Mouse (Mus musculus) CH12.LX (cell line): ENCODE data around the gene Uvrag. TPM values are rescaled to one million over a fixed set of nuclear protein-coding genes. Genes with fewer than 3 reads are reported as not detected.

ENCODE experiments used
- DNase-seq: peaks from one replicate; pipeline ENCODE4 v3.0.0-alpha.2; 2013; ENCODE audit errors: extremely low read depth
- H3K27ac ChIP-seq: 2 replicates; pipeline ENCODE4 v1.5.1; 2012; ENCODE audit warnings: low read depth, mild to moderate bottlenecking, control low read depth, moderate library complexity; ENCODE audit not compliant: insufficient read depth
- H3K27me3 ChIP-seq: replicated peaks from 2 replicates; pipeline ENCODE3; 2012; ENCODE audit warnings: inconsistent platforms
- H3K36me3 ChIP-seq, 2 experiments: replicated peaks in 1 of 2; 2 replicates each; pipeline versions ENCODE3 to v1.6.1; 2012; ENCODE audit warnings: inconsistent platforms in 1 of 2, low read length in 1 of 2, mild to moderate bottlenecking in 1 of 2, mixed read lengths in 1 of 2, moderate library complexity in 1 of 2; ENCODE audit not compliant: control insufficient read depth in 1 of 2, insufficient read depth in 1 of 2
- H3K4me1 ChIP-seq, 2 experiments: 2 replicates each; pipeline ENCODE4 v1.6.1; 2012; ENCODE audit warnings: inconsistent platforms in 1 of 2, moderate library complexity in 1 of 2; ENCODE audit not compliant: insufficient read depth in 2 of 2, control insufficient read depth in 1 of 2
- H3K4me2 ChIP-seq: 2 replicates; pipeline ENCODE4 v1.6.1; 2012; ENCODE audit warnings: low read depth, mild to moderate bottlenecking, control low read depth; ENCODE audit not compliant: poor library complexity, insufficient read depth, severe bottlenecking
- H3K4me3 ChIP-seq, 3 experiments: fragments of 150-350 bp in 1 of 3; sonication (generic) in 1 of 3; replicated peaks in 1 of 3; 2 replicates each; pipeline versions ENCODE3 to v1.5.1; 2011 to 2012; ENCODE audit warnings: low read depth in 2 of 3, low read length in 2 of 3, mild to moderate bottlenecking in 2 of 3, moderate library complexity in 2 of 3, control low read depth in 1 of 3, improper control_type of control experiment in 1 of 3, inconsistent platforms in 1 of 3, mixed read lengths in 1 of 3; ENCODE audit not compliant: poor library complexity in 1 of 3
- H3K79me2 ChIP-seq: replicated peaks from 2 replicates; pipeline ENCODE4 v1.6.1; 2012; ENCODE audit warnings: mild to moderate bottlenecking, moderate library complexity; ENCODE audit not compliant: control insufficient read depth, poor library complexity, insufficient read depth, severe bottlenecking; ENCODE audit errors: extremely low read depth
- H3K9ac ChIP-seq: 2 replicates; pipeline ENCODE4 v1.6.1; 2012; ENCODE audit warnings: low read depth, mild to moderate bottlenecking, control low read depth, moderate library complexity; ENCODE audit not compliant: insufficient read depth
- H3K9me3 ChIP-seq: replicated peaks from 2 replicates; pipeline ENCODE3; 2012; ENCODE audit warnings: low read length, inconsistent platforms, mixed read lengths
- BHLHE40 ChIP-seq: IDR thresholded peaks from 2 replicates; pipeline ENCODE4 v1.6.1; 2011; ENCODE audit warnings: mild to moderate bottlenecking, low read depth, low read length, improper control_type of control experiment
- CHD1 ChIP-seq: IDR thresholded peaks from 2 replicates; pipeline ENCODE4 v1.6.1; 2012; ENCODE audit warnings: low read depth, low read length, improper control_type of control experiment, inconsistent platforms
- CTCF ChIP-seq, 2 experiments: IDR thresholded peaks in 1 of 2; conservative IDR thresholded peaks in 1 of 2; 2 replicates each; pipeline ENCODE4 v1.5.1; 2011 to 2012; ENCODE audit warnings: low read depth in 2 of 2, low read length in 2 of 2, improper control_type of control experiment in 1 of 2, inconsistent platforms in 1 of 2, mild to moderate bottlenecking in 1 of 2, moderate library complexity in 1 of 2
- ELF1 ChIP-seq: IDR thresholded peaks from 2 replicates; pipeline ENCODE4 v1.6.1; 2014; ENCODE audit warnings: low read depth, mild to moderate bottlenecking, inconsistent platforms, low read length, improper control_type of control experiment
- EP300 ChIP-seq: IDR thresholded peaks from 2 replicates; pipeline ENCODE4 v1.6.1; 2011; ENCODE audit warnings: low read length, improper control_type of control experiment
- IRF4 ChIP-seq: IDR thresholded peaks from 2 replicates; pipeline ENCODE4 v1.6.1; 2014; ENCODE audit warnings: low read depth, mild to moderate bottlenecking, inconsistent platforms, low read length, improper control_type of control experiment
- JUND ChIP-seq: conservative IDR thresholded peaks from 2 replicates; pipeline ENCODE4 v1.6.1; 2011; ENCODE audit warnings: low read depth, low read length, improper control_type of control experiment
- KAT2A ChIP-seq: IDR thresholded peaks from 2 replicates; pipeline ENCODE4 v1.6.1; 2012; ENCODE audit warnings: low read length, improper control_type of control experiment, inconsistent platforms; ENCODE audit not compliant: insufficient replicate concordance
- MAFK ChIP-seq: IDR thresholded peaks from 2 replicates; pipeline ENCODE4 v1.6.1; 2011; ENCODE audit warnings: low read length, improper control_type of control experiment; ENCODE audit not compliant: insufficient replicate concordance
- MAX ChIP-seq: IDR thresholded peaks from 2 replicates; pipeline ENCODE4 v1.6.1; 2011; ENCODE audit warnings: low read length, improper control_type of control experiment
- MAZ ChIP-seq: IDR thresholded peaks from 2 replicates; pipeline ENCODE4 v1.6.1; 2012; ENCODE audit warnings: low read depth, mild to moderate bottlenecking, inconsistent platforms, low read length, improper control_type of control experiment, moderate library complexity
- MEF2A ChIP-seq: IDR thresholded peaks from 2 replicates; pipeline ENCODE4 v1.6.1; 2014; ENCODE audit warnings: low read depth, mild to moderate bottlenecking, inconsistent platforms, low read length, improper control_type of control experiment, borderline replicate concordance
- PAX5 ChIP-seq: IDR thresholded peaks from 2 replicates; pipeline ENCODE4 v1.6.1; 2012; ENCODE audit warnings: low read length, inconsistent platforms, mixed read lengths
- RAD21 ChIP-seq: IDR thresholded peaks from 2 replicates; pipeline ENCODE4 v1.6.1; 2011; ENCODE audit warnings: low read depth, mild to moderate bottlenecking, low read length, improper control_type of control experiment, moderate library complexity
- SIN3A ChIP-seq: IDR thresholded peaks from 2 replicates; pipeline ENCODE4 v1.6.1; 2012; ENCODE audit warnings: low read length, improper control_type of control experiment, inconsistent platforms
- SMC3 ChIP-seq: IDR thresholded peaks from 2 replicates; pipeline ENCODE4 v1.6.1; 2011; ENCODE audit warnings: low read depth, low read length, improper control_type of control experiment
- TBP ChIP-seq: conservative IDR thresholded peaks from 2 replicates; pipeline ENCODE4 v1.6.1; 2011; ENCODE audit warnings: low read depth, low read length, improper control_type of control experiment
- TCF12 ChIP-seq: IDR thresholded peaks from 2 replicates; pipeline ENCODE4 v1.6.1; 2014; ENCODE audit warnings: low read depth, mild to moderate bottlenecking, inconsistent platforms, low read length, improper control_type of control experiment
- UBTF ChIP-seq: IDR thresholded peaks from 2 replicates; pipeline ENCODE4 v1.6.1; 2012; ENCODE audit warnings: low read depth, mild to moderate bottlenecking, inconsistent platforms, low read length, improper control_type of control experiment, moderate library complexity
- USF2 ChIP-seq: conservative IDR thresholded peaks from 2 replicates; pipeline ENCODE4 v1.6.1; 2011; ENCODE audit warnings: low read depth, low read length, improper control_type of control experiment
- ZC3H11A ChIP-seq: IDR thresholded peaks from 2 replicates; pipeline ENCODE4 v1.6.1; 2012; ENCODE audit warnings: low read depth, mild to moderate bottlenecking, inconsistent platforms, low read length, improper control_type of control experiment
- ZKSCAN1 ChIP-seq: IDR thresholded peaks from 2 replicates; pipeline ENCODE4 v1.6.1; 2012; ENCODE audit warnings: low read depth, inconsistent platforms, low read length, improper control_type of control experiment, borderline replicate concordance
- dilution Hi-C: fragments of 300-500 bp; cut with MboI; formaldehyde crosslinking; loops from 2 replicates; pipeline ENCODE4 v1.14.3; 2020; ENCODE audit warnings: low sequenced_read_pairs; ENCODE audit not compliant: extremely low pct_unique_long_range_greater_than_20kb, extremely low pct_ligation_motif_present
- in situ Hi-C: fragments of 300-500 bp; cut with MboI; formaldehyde crosslinking; loops from 3 replicates; pipeline ENCODE4 v1.14.3; 2019; ENCODE audit warnings: low sequenced_read_pairs, low pct_ligation_motif_present, low pct_unique_long_range_greater_than_20kb, mixed read lengths
- polyA plus RNA-seq: library from polyadenylated mRNA; unstranded; fragments of >175 nt; gene quantifications from 2 replicates; pipeline ENCODE4 v1.2.1, GENCODE M21; 2012; ENCODE audit warnings: low read depth; ENCODE audit not compliant: insufficient read length
- total RNA-seq, 2 experiments: library from RNA; depleted of rRNA; stranded (reverse); fragments of 300-350 nt in 1 of 2; fragments of >200 nt in 1 of 2; gene quantifications; 2 replicates each; pipeline ENCODE4 v1.2.3; 2012 to 2014

The Uvrag gene
- total and polyA plus RNA-seq, 3 experiments = 20.6 to 47.4 (median 37.5) TPM

- dilution Hi-C loops (no loop called here), in situ Hi-C loops (loop anchor here (5.0 to 10.0 kb wide), 2 partner anchors 81 to 353 kb away; partner anchors contain the start of gene Lrrc32)
- peak overlapping the region; percentile 8; the same call in 1 of the 2 replicates for H3K9ac ChIP-seq
- peaks cover 98% of the 10 kb centered on the region for H3K27me3 ChIP-seq
- TF ChIP-seq CHD1 (no peak), MEF2A (peak; percentile 62), ZC3H11A (peak; percentile 53), TCF12 (0 out of 2 replicates have a peak, but pooled peaks have one; percentile 21), RAD21 (peak; percentile 81), CTCF (conservative IDR thresholded peaks at IDR 0.05 in 1 of 2, IDR thresholded peaks at IDR 0.05 in 1 of 2; ENCODE audit: low read depth in 2 of 2, low read length in 2 of 2) (peak in 1 of 2 experiments; percentile 91; a peak in 2 of 4 replicates), MAZ (peak; percentile 81; the same call in 1 of the 2 replicates), SIN3A (no peak; the same call in 1 of the 2 replicates), MAX (0 out of 2 replicates have a peak, but pooled peaks have one; percentile 31), UBTF (peak; percentile 47; the same call in 1 of the 2 replicates), ELF1 (peak; percentile 21; the same call in 1 of the 2 replicates), SMC3 (peak; percentile 86), IRF4 (peak; percentile 84), MAFK (no peak), PAX5 (no peak)
- no peaks in the 10 kb centered on the region for H3K36me3 ChIP-seq
- peaks cover 2% of the 10 kb centered on the region for H3K9me3 ChIP-seq
- H3K79me2 ChIP-seq = no peaks in the 10 kb centered on the region
- peak overlapping the region; percentile 40 to 52 (median 43) for H3K4me3 ChIP-seq
- H3K4me1 ChIP-seq = peaks cover 5 to 36% of the 10 kb centered on the region in 2 experiments; a peak in 3 of 4 replicates
- peak overlapping the region; percentile 53 for H3K4me2 ChIP-seq
- peak; percentile 62 for DNase-seq
- no peak overlapping the region for H3K27ac ChIP-seq
Observed at GRCm38 (mm10) chr7:98837901-98838300, 303.0 kb downstream of the Uvrag start.

- no peak overlapping the region for H3K9ac ChIP-seq
- H3K27ac ChIP-seq = no peak overlapping the region
- in situ Hi-C loops = loop anchor here (5.0 to 10.0 kb wide), 2 partner anchors 79 to 352 kb away; partner anchors contain the start of gene Lrrc32
- no peak overlapping the region for H3K4me3 ChIP-seq
- TF ChIP-seq EP300 = no peak
- TF ChIP-seq TBP = no peak
- TF ChIP-seq JUND = no peak
- peak in 1 of 2 experiments; percentile 67; a peak in 3 of 4 replicates for TF ChIP-seq CTCF (conservative IDR thresholded peaks at IDR 0.05 in 1 of 2, IDR thresholded peaks at IDR 0.05 in 1 of 2; ENCODE audit: low read depth in 2 of 2, low read length in 2 of 2)
- peak; percentile 24 for TF ChIP-seq RAD21
- no peak for TF ChIP-seq KAT2A
- no peak for TF ChIP-seq BHLHE40
- peak; percentile 76 for TF ChIP-seq ZKSCAN1
- TF ChIP-seq SMC3 = peak; percentile 67
- TF ChIP-seq USF2 = no peak
- TF ChIP-seq, all 38 proteins: peak for 4
- DNase-seq = peak; percentile 56
- H3K36me3 ChIP-seq = no peaks in the 10 kb centered on the region
- H3K79me2 ChIP-seq = no peaks in the 10 kb centered on the region
- H3K4me1 ChIP-seq = peaks cover 5 to 36% of the 10 kb centered on the region in 2 experiments; a peak in 3 of 4 replicates
- dilution Hi-C loops = no loop called here
- peaks cover 97% of the 10 kb centered on the region for H3K27me3 ChIP-seq
- peaks cover 2% of the 10 kb centered on the region for H3K9me3 ChIP-seq
- H3K4me2 ChIP-seq = no peak overlapping the region
Observed at GRCm38 (mm10) chr7:98836646-98837045, 304.3 kb downstream of the Uvrag start.
